Mouse (Mus musculus) midbrain, postnatal 0 days (tissue): ENCODE measurements around the gene Sf3b3. TPM values are rescaled to one million over a fixed set of nuclear protein-coding genes. Genes with fewer than 3 reads are reported as not detected.

ENCODE experiments used
- ATAC-seq: fragments of 200-750 bp; cut with Nextera tagmentation; 2 replicates; pipeline ENCODE4 v1.8.0; 2017; ENCODE audit warnings: moderate number of reproducible peaks, mild to moderate bottlenecking, moderate TSS enrichment, moderate library complexity; ENCODE audit not compliant: low FRiP score
- DNase-seq: peaks from one replicate; pipeline ENCODE4 v3.0.0-alpha.2; 2015; ENCODE audit warnings: low spot score
- H3K27ac ChIP-seq: fragments of 300-500 bp; sonication (generic); 2 replicates; pipeline ENCODE4 v1.5.1; 2014; ENCODE audit warnings: low read depth, mild to moderate bottlenecking, low read length, mixed read lengths
- H3K27me3 ChIP-seq: fragments of 300-500 bp; sonication (generic); 2 replicates; pipeline ENCODE4 v1.6.1; 2014; ENCODE audit warnings: low read length, control low read depth, mixed read lengths; ENCODE audit not compliant: insufficient read depth
- H3K36me3 ChIP-seq: fragments of 300-500 bp; sonication (generic); 2 replicates; pipeline ENCODE4 v1.6.1; 2014; ENCODE audit warnings: low read length, control low read depth, mixed read lengths; ENCODE audit not compliant: insufficient read depth
- H3K4me1 ChIP-seq: fragments of 300-500 bp; sonication (generic); 2 replicates; pipeline ENCODE4 v1.6.1; 2014; ENCODE audit warnings: mild to moderate bottlenecking, control low read depth, antibody characterized with exemption, low read length, mixed read lengths; ENCODE audit not compliant: insufficient read depth
- H3K4me2 ChIP-seq: fragments of 300-500 bp; sonication (generic); 2 replicates; pipeline ENCODE4 v1.6.1; 2014; ENCODE audit warnings: low read depth, mild to moderate bottlenecking, low read length, mixed read lengths; ENCODE audit not compliant: poor library complexity, severe bottlenecking
- H3K4me3 ChIP-seq: fragments of 300-500 bp; sonication (generic); 2 replicates; pipeline ENCODE4 v1.5.1; 2014; ENCODE audit warnings: low read depth, mild to moderate bottlenecking, low read length, moderate library complexity
- H3K9ac ChIP-seq: fragments of 300-500 bp; sonication (generic); replicated peaks from 2 replicates; pipeline ENCODE4 v1.6.1; 2014; ENCODE audit warnings: mild to moderate bottlenecking, low read length, moderate library complexity, mixed read lengths; ENCODE audit not compliant: poor library complexity, severe bottlenecking
- H3K9me3 ChIP-seq: fragments of 300-500 bp; sonication (generic); 2 replicates; pipeline ENCODE4 v1.6.1; 2016; ENCODE audit warnings: low read length, control low read depth
- CTCF ChIP-seq: IDR thresholded peaks from 2 replicates; pipeline ENCODE4 v1.5.1; 2016; ENCODE audit warnings: antibody characterized with exemption, mild to moderate bottlenecking
- WGBS: fragments of 180-500 bp; shearing (Covaris S2); extraction: QIAGEN DNeasy Blood & Tissue Kit; methylation state at CpG from one replicate; pipeline ENCODE4 v1.1.7; 2014; 5-methylcytosine and 5-hydroxymethylcytosine counted together
- polyA plus RNA-seq: library from polyadenylated mRNA; unstranded; fragments of >200 nt; fragmentation: Nextera tagmentation; extraction: Ambion mirVana; gene quantifications from 2 replicates; pipeline ENCODE4 v1.2.1, GENCODE M21; 2015
- total RNA-seq: library from RNA; depleted of rRNA; stranded (reverse); fragments of >200 nt; gene quantifications from 2 replicates; pipeline ENCODE4 v1.2.3, GENCODE M21; 2014

The Sf3b3 gene
- total and polyA plus RNA-seq, 2 experiments from 2014 or later: 65.0 to 82.9 TPM

- DNase-seq: no peak
- Histone ChIP-seq H3K4me1 (no peaks in the 10 kb centered on the region), H3K4me3 (no peak overlapping the region), H3K27me3 (no peaks in the 10 kb centered on the region), H3K27ac (no peak overlapping the region), H3K4me2 (no peak overlapping the region), H3K9me3 (no peaks in the 10 kb centered on the region), H3K9ac (no peak overlapping the region), H3K36me3 (peaks cover 67% of the 10 kb centered on the region)
- WGBS: 94% methylated on average over 1 of the region's 1 CpGs
- no peak for TF ChIP-seq CTCF
- ATAC-seq: no peak
These were observed 21.7 kb downstream of the Sf3b3 start for GRCm38 (mm10) chr8:110824861-110825260.

DNA sequence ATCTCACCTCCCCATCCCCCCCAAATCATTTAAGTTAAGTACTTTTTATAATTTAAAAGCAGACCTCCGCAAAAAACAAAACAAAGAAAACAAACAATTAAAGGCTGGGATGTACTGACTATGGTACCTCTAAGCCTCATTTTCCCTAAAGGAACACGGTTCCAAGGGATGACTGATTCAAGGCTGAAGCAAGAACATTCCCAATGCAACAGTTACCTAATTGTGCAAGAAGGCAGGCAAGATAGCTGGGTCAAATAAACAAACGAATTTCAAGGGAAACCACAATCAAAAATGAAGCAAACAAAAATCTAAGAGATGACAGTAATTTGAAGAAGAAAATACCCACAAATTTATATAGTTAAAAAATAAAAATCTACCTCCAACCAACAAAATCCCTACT lies 24.6 kb downstream of the Sf3b3 start:
- 88% methylated on average over 3 of the region's 3 CpGs for WGBS
- no peak for ATAC-seq
- TF ChIP-seq CTCF: no peak

GRCm38 (mm10) chr8:110820257-110820656 lies 26.3 kb downstream of the Sf3b3 start:
- DNase-seq (no peak), ATAC-seq (no peak)
- Histone ChIP-seq H3K4me2 (no peak overlapping the region), H3K9me3 (no peaks in the 10 kb centered on the region), H3K4me1 (no peaks in the 10 kb centered on the region), H3K4me3 (no peak overlapping the region), H3K36me3 (peaks cover 80% of the 10 kb centered on the region), H3K27me3 (no peaks in the 10 kb centered on the region), H3K9ac (no peak overlapping the region), H3K27ac (no peak overlapping the region)
- 97% methylated on average over 2 of the region's 2 CpGs for WGBS
- TF ChIP-seq CTCF: no peak

More for the DNA sequence above, 24.6 kb downstream of the Sf3b3 start:
- no peak overlapping the region for H3K4me3 ChIP-seq
- no peak overlapping the region for H3K27ac ChIP-seq
- H3K9me3 ChIP-seq: no peaks in the 10 kb centered on the region
- H3K4me2 ChIP-seq: no peak overlapping the region
- H3K4me1 ChIP-seq: no peaks in the 10 kb centered on the region
- peaks cover 73% of the 10 kb centered on the region for H3K36me3 ChIP-seq
- H3K9ac ChIP-seq: no peak overlapping the region
- no peaks in the 10 kb centered on the region for H3K27me3 ChIP-seq
- DNase-seq: no peak

DNA sequence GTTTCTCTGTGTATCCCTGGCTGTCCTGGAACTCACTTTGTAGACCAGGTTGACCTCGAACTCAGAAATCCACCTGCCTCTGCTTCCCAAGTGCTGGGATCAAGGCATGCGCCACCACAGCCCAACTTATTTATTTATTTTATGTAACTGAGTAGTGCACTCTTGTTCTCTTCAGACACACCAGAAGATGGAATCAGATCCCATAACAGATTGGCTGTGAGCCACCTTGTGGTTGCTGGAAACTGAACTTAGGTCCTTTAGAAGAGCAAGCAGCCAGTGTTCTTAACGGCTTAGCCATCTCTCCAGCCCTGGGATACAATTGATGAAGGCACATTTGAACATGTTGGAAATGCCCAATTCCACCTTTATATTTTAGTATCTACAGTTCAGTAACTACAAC lies 28.0 kb downstream of the Sf3b3 start:
- no peaks in the 10 kb centered on the region for H3K27me3 ChIP-seq
- no peak overlapping the region for H3K4me3 ChIP-seq
- WGBS: 80% methylated on average over 3 of the region's 3 CpGs
- H3K36me3 ChIP-seq: peaks cover 78% of the 10 kb centered on the region
- no peaks in the 10 kb centered on the region for H3K4me1 ChIP-seq
- ATAC-seq (no peak), DNase-seq (no peak)
- no peak overlapping the region for H3K9ac ChIP-seq
- no peaks in the 10 kb centered on the region for H3K9me3 ChIP-seq
- no peak overlapping the region for H3K4me2 ChIP-seq
- H3K27ac ChIP-seq: no peak overlapping the region
- peak; percentile 59 for TF ChIP-seq CTCF

- Histone ChIP-seq H3K4me3 (no peak overlapping the region), H3K9me3 (no peaks in the 10 kb centered on the region), H3K36me3 (peaks cover 83% of the 10 kb centered on the region), H3K9ac (no peak overlapping the region), H3K27me3 (no peaks in the 10 kb centered on the region), H3K4me2 (no peak overlapping the region), H3K4me1 (no peaks in the 10 kb centered on the region), H3K27ac (no peak overlapping the region)
- ATAC-seq (no peak), DNase-seq (no peak)
- no peak for TF ChIP-seq CTCF
- WGBS: 92% methylated on average over 1 of the region's 1 CpGs
These were observed 29.6 kb downstream of the Sf3b3 start for GRCm38 (mm10) chr8:110816990-110817389.

- TF ChIP-seq CTCF: no peak
- Histone ChIP-seq H3K4me3 (no peak overlapping the region), H3K27ac (no peak overlapping the region), H3K27me3 (no peaks in the 10 kb centered on the region), H3K9me3 (no peaks in the 10 kb centered on the region), H3K36me3 (peaks cover 81% of the 10 kb centered on the region), H3K9ac (no peak overlapping the region), H3K4me2 (no peak overlapping the region), H3K4me1 (no peaks in the 10 kb centered on the region)
- DNase-seq (no peak), ATAC-seq (no peak)
- WGBS: 71% methylated on average over 3 of the region's 3 CpGs
These were observed 31.3 kb downstream of the Sf3b3 start for GRCm38 (mm10) chr8:110815308-110815707.
